Mouse (Mus musculus): ENCODE data around the gene Cep85l.

Cep85l gene

GRCm38 (mm10) chr10:53394923-53395629 lies 15.3 kb upstream of the Cep85l start:
- DNase-seq (ENCODE audit: low spot score): no peak

- DNase-seq (ENCODE audit: low spot score): no peak
These were observed 8.6 kb upstream of the Cep85l start for GRCm38 (mm10) chr10:53388227-53388920.

GRCm38 (mm10) chr10:53385438-53385837 lies 5.7 kb upstream of the Cep85l start:
- DNase-seq (ENCODE audit: low spot score): no peak

- DNase-seq (ENCODE audit: low spot score): no peak
These were observed 5.1 kb upstream of the Cep85l start for GRCm38 (mm10) chr10:53384896-53385295.

GRCm38 (mm10) chr10:53382696-53383365 lies 3.1 kb upstream of the Cep85l start:
- DNase-seq (ENCODE audit: low spot score): no peak

- no peak for DNase-seq (ENCODE audit: low spot score)
These were observed 602 bp downstream of the Cep85l start for GRCm38 (mm10) chr10:53378981-53379708.

- DNase-seq (ENCODE audit: low spot score): no peak
These were observed 1.5 kb downstream of the Cep85l start for GRCm38 (mm10) chr10:53378296-53378695.

GRCm38 (mm10) chr10:53377096-53377495 lies 2.7 kb downstream of the Cep85l start:
- DNase-seq (ENCODE audit: low spot score): no peak

GRCm38 (mm10) chr10:53373885-53374578 lies 5.7 kb downstream of the Cep85l start:
- no peak for DNase-seq (ENCODE audit: low spot score)

GRCm38 (mm10) chr10:53367265-53367664 lies 12.5 kb downstream of the Cep85l start:
- DNase-seq (ENCODE audit: low spot score): no peak

- no peak for DNase-seq (ENCODE audit: low spot score)
These were observed 15.4 kb downstream of the Cep85l start for GRCm38 (mm10) chr10:53364311-53364710.

- no peak for DNase-seq (ENCODE audit: low spot score)
These were observed 20.7 kb downstream of the Cep85l start for GRCm38 (mm10) chr10:53359016-53359415.

GRCm38 (mm10) chr10:53353665-53354064 lies 26.1 kb downstream of the Cep85l start:
- DNase-seq (ENCODE audit: low spot score): no peak

GRCm38 (mm10) chr10:53349254-53349653 lies 30.5 kb downstream of the Cep85l start:
- DNase-seq (ENCODE audit: low spot score): no peak

GRCm38 (mm10) chr10:53347787-53348755 lies 31.7 kb downstream of the Cep85l start:
- DNase-seq (ENCODE audit: low spot score): peak; percentile 11

- no peak for DNase-seq (ENCODE audit: low spot score)
These were observed 32.8 kb downstream of the Cep85l start for GRCm38 (mm10) chr10:53346916-53347315.

- no peak for DNase-seq (ENCODE audit: low spot score)
These were observed 33.2 kb downstream of the Cep85l start for GRCm38 (mm10) chr10:53346506-53346905.

GRCm38 (mm10) chr10:53345508-53345907 lies 34.2 kb downstream of the Cep85l start:
- no peak for DNase-seq (ENCODE audit: low spot score)

- DNase-seq (ENCODE audit: low spot score): no peak
These were observed 35.9 kb downstream of the Cep85l start for GRCm38 (mm10) chr10:53343865-53344264.

- no peak for DNase-seq (ENCODE audit: low spot score)
These were observed 36.4 kb downstream of the Cep85l start for GRCm38 (mm10) chr10:53343384-53343783.

Measured in testis, postnatal 14 days (tissue).